Mouse (Mus musculus) brain, adult 10 weeks (tissue): Measurements from ENCODE around the gene Ptprg. TPM values are rescaled to one million over a fixed set of nuclear protein-coding genes. Genes with fewer than 3 reads are reported as not detected.

ENCODE experiments used
- polyA plus RNA-seq: library from polyadenylated mRNA; stranded (reverse); fragments of 350-450 nt; fragmentation: Illumina TruSeq; extraction: RNeasy Lipid Tissue Mini Kit (QIAGEN cat#74804); gene quantifications from one replicate; pipeline ENCODE4 v1.2.3, GENCODE M21; 2015; ENCODE audit warnings: low read depth, low replicate concordance

The Ptprg gene
- 42.0 TPM for polyA plus RNA-seq

DNA sequence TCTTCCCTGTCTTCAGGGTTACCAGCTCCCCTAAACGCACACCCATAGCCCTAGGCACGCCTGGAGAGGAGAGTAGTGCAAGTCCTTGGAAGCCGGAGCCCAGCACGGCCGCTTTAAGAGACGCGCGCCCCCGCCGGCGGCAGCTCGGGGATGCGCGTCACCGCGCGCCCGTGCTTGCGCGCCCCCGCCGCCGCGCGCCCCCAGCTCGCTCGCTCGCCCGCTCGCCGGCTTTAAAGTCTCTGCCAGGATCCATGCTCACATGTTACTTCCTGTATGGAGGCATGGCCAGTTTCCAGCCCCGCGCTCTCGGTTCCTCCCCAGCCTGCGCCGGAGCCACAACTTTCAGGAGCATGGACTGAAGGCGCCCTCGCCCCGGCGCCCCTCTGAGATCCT is at the start of gene Ptprg:
TSS of gene Ptprg (plus strand) at position 260 of the 393 bp plus-strand sequence.

DNA sequence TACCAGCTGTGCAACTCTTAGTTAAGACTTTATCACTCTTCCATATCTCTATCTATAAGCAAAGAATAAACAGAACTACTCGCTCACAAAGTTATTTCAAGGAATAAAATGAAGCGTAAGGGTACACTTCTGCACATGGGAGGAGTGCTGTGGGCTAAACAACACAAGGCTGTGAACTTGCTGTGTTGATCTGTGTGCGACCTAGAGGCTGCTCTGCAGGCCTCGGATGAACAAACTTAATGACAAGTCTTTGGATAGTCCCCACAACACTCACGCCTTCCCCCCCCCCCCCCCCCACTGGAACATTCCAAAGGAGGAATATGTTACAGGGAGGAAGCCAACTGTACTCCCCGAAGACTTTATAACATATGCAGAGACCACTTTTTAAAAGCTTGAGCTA is 730.3 kb downstream of the Ptprg start, which contains the start of gene Gm49355:
TSS of gene Gm49355 (plus strand) at position 336 of the 400 bp plus-strand sequence.

DNA sequence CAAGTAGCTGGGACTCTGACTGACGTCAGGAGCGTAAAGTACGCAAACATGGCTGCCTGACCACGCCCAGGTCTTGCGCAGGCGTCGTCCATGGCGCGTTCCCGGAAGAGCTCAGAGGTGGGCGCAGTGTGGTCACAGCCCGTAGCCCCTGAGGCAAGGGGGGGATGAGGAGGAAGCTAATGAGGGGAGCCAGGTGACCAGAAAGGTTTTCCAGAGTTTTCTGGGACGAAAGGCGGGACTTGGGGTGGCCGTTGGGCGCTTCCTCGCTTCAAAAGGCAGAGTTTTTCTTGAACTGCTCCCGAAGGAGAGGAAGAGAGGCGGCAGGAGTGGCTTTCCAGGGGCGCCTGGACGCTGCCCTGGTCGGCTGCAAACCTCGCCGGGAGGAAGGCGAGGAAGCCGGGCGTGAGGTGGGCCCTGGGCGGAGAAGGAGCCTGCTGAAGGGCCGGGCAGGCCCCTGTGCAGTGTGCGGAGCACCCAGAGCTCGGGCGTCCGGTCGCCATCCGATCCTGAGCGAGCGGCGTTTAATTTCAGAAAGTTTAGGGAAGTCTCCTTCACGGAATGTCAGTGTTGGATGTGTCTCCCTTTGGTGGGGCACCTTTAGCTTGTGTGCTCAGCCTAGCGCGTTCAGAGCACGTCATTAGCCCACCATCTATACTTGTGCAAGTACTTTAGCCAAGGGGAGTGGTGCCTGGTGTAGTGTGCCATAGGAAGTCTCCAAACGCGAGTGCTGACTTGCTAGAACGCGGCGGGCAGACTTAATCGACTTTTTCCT is 731.0 kb downstream of the Ptprg start, which contains the start of gene 3830406C13Rik:
TSS of gene 3830406C13Rik (plus strand) at position 33 of the 772 bp plus-strand sequence.

Other genes starting within 250 kb of the Ptprg start
- gene Gm3839, start 196.8 kb upstream of the Ptprg start, polyA plus RNA-seq = 4.1 TPM